Mouse (Mus musculus): ENCODE results near the gene Kcnj8. TPM values are rescaled to one million over a fixed set of nuclear protein-coding genes. Genes with fewer than 3 reads are reported as not detected.

Gene Kcnj8
- total RNA-seq, 1 experiment from 2014 or later, result not detected

GRCm38 (mm10) chr6:142555988-142556387 is 15.4 kb downstream of the Kcnj8 start:
- no peak for ATAC-seq (replicated peaks; ENCODE audit: low read depth, poor library complexity, severe bottlenecking)

GRCm38 (mm10) chr6:142551482-142551881 is 19.9 kb downstream of the Kcnj8 start:
- no peak for ATAC-seq (replicated peaks; ENCODE audit: low read depth, poor library complexity, severe bottlenecking)

- no peak for ATAC-seq (replicated peaks; ENCODE audit: low read depth, poor library complexity, severe bottlenecking)
These were observed 20.5 kb downstream of the Kcnj8 start for GRCm38 (mm10) chr6:142550871-142551270.

- ATAC-seq (replicated peaks; ENCODE audit: low read depth, poor library complexity, severe bottlenecking), result no peak
These were observed 23.0 kb downstream of the Kcnj8 start for GRCm38 (mm10) chr6:142548377-142548776.

- 0 out of 2 replicates have a peak, but pooled peaks have one; percentile 15 for ATAC-seq (replicated peaks; ENCODE audit: low read depth, poor library complexity, severe bottlenecking)
These were observed 26.3 kb downstream of the Kcnj8 start for GRCm38 (mm10) chr6:142545132-142545531.

- ATAC-seq (replicated peaks; ENCODE audit: low read depth, poor library complexity, severe bottlenecking), result no peak
These were observed 27.8 kb downstream of the Kcnj8 start for GRCm38 (mm10) chr6:142543648-142544047.

- ATAC-seq (replicated peaks; ENCODE audit: low read depth, poor library complexity, severe bottlenecking), result no peak
These were observed 28.6 kb downstream of the Kcnj8 start for GRCm38 (mm10) chr6:142542800-142543175.

- no peak for ATAC-seq (replicated peaks; ENCODE audit: low read depth, poor library complexity, severe bottlenecking)
These were observed 29.2 kb downstream of the Kcnj8 start for GRCm38 (mm10) chr6:142542082-142542799.

GRCm38 (mm10) chr6:142540561-142541160 is 30.8 kb downstream of the Kcnj8 start:
- no peak for ATAC-seq (replicated peaks; ENCODE audit: low read depth, poor library complexity, severe bottlenecking)

GRCm38 (mm10) chr6:142540131-142540530 is 31.3 kb downstream of the Kcnj8 start:
- no peak for ATAC-seq (replicated peaks; ENCODE audit: low read depth, poor library complexity, severe bottlenecking)

- peak; percentile 85 for ATAC-seq (replicated peaks; ENCODE audit: low read depth, poor library complexity, severe bottlenecking)
These were observed 32.9 kb downstream of the Kcnj8 start for GRCm38 (mm10) chr6:142538503-142538902.

GRCm38 (mm10) chr6:142533412-142533811 is 38.0 kb downstream of the Kcnj8 start:
- ATAC-seq (replicated peaks; ENCODE audit: low read depth, poor library complexity, severe bottlenecking), result no peak

GRCm38 (mm10) chr6:142532686-142533085 is 38.7 kb downstream of the Kcnj8 start:
- ATAC-seq (replicated peaks; ENCODE audit: low read depth, poor library complexity, severe bottlenecking), result no peak

GRCm38 (mm10) chr6:142532141-142532540 is 39.3 kb downstream of the Kcnj8 start:
- ATAC-seq (replicated peaks; ENCODE audit: low read depth, poor library complexity, severe bottlenecking), result no peak

GRCm38 (mm10) chr6:142530378-142530777 is 41.0 kb downstream of the Kcnj8 start:
- peak; percentile 98 for ATAC-seq (replicated peaks; ENCODE audit: low read depth, poor library complexity, severe bottlenecking)

- no peak for ATAC-seq (replicated peaks; ENCODE audit: low read depth, poor library complexity, severe bottlenecking)
These were observed 41.7 kb downstream of the Kcnj8 start for GRCm38 (mm10) chr6:142529680-142530079.

GRCm38 (mm10) chr6:142527931-142528562 is 43.4 kb downstream of the Kcnj8 start:
- no peak for ATAC-seq (replicated peaks; ENCODE audit: low read depth, poor library complexity, severe bottlenecking)

GRCm38 (mm10) chr6:142524635-142525308 is 46.6 kb downstream of the Kcnj8 start:
- ATAC-seq (replicated peaks; ENCODE audit: low read depth, poor library complexity, severe bottlenecking), result peak; percentile 98

- no peak for ATAC-seq (replicated peaks; ENCODE audit: low read depth, poor library complexity, severe bottlenecking)
These were observed 49.8 kb downstream of the Kcnj8 start for GRCm38 (mm10) chr6:142521591-142522110.

- ATAC-seq (replicated peaks; ENCODE audit: low read depth, poor library complexity, severe bottlenecking), result peak; percentile 80
These were observed 52.3 kb downstream of the Kcnj8 start for GRCm38 (mm10) chr6:142519110-142519509.
